Mouse (Mus musculus) CH12F3 (cell line): ENCODE measurements around the gene Tns3.

Experiments used
- in situ Hi-C: fragments of 300-500 bp; cut with MboI; formaldehyde crosslinking; loops from 2 replicates; pipeline ENCODE4 v1.14.3; 2020; ENCODE audit warnings: low sequenced_read_pairs

The Tns3 gene

DNA sequence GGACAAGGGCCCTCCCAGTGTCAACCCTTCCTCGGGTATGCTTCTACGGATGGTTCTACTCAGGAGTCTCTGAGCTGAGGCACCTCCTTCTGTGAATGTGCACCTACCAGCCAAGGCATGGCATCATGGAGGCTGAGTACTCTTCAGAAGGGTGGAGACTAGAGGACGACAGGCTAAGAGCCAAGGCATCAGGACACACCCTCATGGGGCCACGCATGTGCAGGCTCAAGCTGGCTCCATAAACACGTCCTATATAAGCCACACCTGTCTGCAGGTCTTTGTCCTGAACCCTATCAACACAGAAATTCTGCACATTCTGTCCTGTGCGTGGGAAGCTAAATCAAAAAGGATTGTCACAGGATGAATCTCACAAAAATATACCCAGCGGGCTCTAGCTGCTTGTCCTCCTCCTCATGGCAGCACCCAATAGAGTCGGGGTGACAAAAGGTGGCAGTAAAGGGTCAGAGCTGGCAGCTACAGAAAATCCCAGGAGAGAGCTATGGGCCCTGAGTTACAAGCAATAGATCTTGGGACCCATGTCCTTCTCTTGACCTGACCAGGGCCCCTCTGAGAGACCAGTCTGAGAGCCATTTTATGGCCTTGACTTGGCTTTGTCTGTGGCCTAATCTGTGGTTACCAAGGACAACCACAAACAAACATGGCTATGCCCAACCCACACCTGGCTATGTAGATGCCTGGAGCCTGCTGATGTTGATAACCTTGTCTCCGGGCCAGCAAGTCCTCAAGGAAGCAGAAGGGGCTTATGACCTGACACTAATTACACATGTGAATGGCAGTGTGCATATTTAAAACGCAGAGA lies 82.0 kb downstream of the Tns3 start:
- in situ Hi-C loops: no loop called here

DNA sequence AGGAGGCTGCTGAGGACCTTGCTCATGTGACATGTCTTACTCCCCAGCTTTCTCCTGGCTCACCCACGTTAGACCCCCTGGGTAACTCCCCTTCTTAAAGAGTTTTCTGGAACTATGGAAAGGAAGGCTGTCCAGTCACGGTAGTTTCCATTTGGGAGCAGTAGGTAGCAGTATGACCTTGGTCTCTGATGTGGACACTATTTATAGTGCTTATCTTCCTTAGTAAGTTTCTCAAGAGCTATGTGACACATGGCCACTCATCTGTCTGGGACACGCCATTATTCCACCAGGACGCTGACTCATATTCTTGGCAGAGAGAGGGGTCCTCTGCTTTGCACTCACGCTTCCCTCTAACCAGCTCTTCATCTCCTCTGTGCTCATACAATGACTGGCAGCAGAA lies 84.5 kb downstream of the Tns3 start:
- in situ Hi-C loops: no loop called here

DNA sequence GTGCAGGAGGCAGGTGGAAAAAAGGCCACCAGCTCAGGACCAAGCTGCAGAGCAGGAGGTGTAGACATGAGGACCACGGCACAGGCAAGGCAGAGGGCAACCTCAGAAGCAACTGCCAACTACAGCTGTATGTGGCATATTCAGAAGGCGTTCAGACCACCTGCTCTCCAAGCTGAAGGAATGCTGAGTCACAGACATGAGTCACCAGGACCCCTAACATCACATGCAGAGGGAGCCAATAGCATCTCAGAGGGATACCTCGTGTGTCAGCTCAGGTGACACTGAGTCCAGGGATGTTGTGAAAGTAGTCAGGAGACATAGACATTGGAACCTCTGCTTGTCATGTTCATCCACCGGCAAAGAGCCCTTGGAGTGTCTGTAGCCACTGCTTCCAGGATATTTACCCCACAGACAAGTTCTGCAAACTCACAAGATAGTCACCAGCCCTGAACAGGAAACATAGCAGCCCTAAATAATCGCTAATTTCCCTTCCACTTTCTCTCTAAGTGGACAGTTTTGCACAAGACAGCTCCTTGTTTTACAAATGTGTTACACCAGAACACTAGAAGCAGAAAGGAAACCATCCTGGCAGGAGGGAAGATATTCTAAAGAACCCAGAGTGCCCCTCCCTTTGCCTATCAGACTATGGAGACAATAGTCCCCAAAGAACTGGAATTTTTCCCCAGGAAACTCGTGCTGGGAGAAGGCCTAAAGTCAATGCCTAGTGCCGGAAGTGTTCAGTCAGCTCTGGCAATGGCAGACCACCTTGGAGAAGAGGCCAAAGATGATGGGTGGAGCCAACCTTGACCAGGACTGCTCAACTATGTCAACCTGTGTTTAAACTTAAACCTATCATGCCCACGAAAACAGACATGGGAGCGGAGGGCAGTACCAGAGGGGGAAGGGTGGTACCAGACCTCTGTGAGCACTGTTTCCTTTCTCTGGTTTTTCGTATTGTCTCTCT lies 88.8 kb downstream of the Tns3 start:
- in situ Hi-C loops: no loop called here

DNA sequence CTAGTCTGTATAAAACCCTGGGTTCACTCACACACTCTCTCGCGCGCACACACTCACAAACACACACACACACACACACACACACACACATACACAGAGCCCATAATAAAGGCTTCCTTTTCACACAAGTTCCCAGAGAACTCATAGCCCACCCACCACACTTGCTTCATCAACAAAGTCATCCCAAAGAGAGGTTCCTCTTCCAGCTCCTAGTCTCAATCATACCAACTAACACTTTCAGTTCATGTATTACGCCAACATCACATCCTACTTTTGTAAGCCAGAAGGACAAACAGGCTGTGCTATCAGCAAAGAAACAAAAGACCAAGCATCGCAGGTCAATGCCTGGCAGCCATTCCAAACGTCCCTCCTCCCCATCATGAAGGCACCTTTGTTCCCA lies 89.8 kb downstream of the Tns3 start:
- in situ Hi-C loops: no loop called here

DNA sequence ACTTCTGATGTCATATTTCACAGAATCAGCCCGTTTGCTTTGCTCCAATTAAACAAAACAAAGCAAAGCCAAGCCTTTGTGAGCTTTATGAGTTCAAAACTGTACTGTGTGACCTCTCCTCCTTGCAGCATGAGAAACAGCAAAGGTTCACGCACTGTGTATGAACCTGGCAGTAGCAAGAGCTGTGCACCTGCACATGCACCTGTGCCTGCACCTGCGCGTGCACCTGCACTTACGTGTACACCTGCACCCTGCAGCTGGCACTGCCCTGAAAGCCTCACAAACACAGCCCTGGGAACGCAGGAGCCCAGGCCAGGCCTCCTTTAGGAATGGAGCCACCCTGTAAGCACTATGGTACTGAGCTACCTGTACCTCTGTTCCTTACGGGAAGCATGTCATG lies 91.6 kb downstream of the Tns3 start:
- in situ Hi-C loops: no loop called here

DNA sequence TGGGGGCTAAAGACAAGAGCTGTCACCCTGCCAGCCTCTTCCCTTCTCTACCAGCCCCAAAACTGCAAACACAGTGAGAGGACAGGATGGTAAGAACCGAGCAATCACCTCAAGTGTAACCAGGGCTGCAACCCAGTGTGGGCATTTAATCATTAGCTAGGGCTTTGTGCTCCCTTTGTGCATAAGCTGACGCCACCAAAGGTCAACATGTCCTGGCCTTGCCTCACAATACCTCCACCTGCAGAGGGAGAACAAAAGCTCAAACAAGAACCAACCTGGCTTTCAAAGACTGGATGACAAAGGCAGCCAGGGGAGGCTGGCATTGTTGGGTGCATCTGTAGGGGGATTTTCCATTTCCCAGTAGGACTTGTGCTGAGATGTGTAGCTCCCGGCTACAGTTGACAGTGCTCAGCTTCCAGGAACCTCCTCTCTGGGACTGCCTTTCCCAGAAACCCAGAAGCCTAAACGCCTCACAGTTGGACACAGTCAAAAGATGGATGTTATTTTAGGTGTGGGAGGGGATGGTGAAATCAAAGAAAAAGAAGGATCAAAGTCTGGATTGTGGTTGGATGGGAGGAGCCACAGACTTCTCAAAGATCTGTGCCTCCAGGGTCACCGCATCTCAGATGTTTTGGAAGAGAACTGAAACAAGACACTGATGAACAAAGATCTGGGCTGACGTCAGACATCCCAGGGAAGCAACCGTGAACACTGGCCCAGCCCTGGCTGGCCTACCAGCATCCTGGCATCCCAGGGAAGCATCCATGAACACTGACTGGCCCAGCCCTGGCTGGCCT lies 94.9 kb downstream of the Tns3 start:
- in situ Hi-C loops: no loop called here

DNA sequence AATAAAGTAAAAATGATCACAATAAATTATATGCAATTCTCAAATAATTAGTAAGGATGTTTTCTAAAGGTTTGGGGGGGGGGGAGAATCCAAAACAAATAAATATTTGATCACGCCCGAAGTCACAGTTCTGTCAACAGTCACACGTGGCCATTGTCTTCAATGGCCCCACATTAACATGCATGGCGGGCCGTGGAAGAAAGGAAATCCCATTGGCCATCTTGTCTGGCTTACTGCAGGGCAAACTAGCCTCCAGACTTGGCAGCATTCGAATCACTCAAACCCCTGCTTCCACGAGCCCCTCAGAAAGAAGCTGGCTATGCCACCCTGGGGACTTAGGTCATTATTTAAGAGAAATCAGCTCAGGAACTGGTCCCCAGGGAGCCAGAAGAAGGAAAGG lies 95.5 kb downstream of the Tns3 start:
- in situ Hi-C loops: no loop called here

DNA sequence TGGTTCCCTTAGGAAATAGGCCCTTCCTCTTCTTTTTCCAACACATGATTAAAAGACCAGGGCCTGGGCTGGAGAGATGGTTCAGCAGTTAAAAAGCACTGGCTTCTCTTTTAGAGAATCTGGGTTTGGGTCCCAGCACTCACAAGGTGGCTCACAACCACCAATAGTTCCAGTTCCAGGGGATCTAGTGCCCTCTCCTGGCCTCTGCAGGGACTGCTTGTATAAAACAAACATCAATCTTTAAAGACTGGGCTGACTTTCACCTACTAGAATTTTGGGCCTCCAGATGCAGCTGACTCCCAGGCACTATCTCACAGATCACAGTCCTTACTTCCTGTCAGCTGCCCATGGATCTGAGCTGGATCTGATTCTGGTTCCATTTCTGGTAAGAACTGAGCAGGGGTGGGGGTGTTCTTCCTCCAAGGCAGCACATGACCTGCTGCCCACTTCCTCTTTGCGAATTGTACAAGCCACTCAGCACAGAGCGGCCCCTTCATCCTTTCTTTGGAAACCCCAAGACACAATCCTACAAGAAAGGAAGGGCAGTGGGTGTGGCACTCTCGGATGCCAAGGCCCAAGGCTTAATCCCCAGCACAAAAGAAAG lies 98.0 kb downstream of the Tns3 start:
- in situ Hi-C loops: no loop called here

DNA sequence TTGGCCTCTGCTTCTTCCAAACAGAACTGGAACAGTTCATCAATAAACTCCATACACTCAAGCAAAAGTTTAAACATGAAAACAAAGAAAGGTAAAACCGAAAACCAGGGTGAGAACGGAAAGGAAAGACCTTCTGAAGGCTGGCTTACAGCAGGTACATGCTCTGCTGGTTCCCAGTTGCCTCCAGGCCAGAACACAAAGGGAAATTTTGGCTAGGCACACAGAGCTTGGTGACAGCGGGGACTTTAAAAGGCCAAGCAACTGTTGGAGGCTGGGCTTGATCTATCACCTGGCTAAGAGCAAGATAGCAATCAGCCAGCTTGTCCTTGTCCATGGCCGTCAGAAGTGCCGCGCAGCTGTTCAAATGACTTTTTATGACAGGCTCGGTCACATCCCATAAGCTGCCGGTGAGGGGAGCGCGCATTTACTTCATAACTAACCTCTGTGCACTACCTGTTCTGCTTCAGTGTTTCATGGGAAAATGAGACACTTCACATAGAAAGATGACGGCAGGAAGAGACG lies 105.5 kb downstream of the Tns3 start:
- in situ Hi-C loops: no loop called here

DNA sequence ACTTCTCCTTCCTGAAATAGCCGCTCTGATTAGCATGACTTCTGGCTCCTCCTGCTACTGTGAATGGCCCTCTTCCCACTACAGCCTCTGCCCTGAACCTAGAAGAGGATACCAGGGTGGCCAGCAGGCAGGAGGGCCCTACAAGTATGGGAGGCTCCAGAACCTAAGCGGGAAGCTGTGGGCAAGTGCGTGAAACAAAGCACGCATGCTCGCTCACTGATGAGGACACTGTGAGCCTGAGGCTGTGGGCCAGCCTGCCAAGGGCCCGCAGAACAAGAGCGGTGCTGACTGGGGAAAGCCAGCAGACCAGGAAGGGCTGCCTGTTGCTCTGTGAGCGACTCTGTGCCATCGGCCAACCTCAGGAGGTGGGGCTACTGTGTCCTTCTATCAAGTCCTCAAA lies 106.1 kb downstream of the Tns3 start:
- in situ Hi-C loops: no loop called here

DNA sequence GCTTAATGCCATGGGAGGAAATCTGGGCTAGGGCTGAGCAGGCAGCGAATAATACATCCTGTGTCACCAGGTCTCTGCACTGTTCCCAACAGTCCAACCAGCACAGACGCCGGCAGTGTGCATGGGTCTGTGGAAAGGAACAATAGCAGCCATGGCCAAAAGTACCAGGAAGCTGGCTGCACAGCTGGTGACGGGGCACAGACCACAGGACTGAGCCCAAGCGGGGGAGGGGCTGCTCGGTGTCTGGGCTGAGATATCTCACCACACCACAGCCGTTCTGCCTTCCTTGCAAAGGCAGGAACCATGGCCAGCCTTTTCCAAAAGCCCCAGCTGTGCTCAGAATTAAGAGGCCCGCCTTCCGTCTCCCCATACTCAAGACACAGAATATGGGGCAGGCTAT lies 107.3 kb downstream of the Tns3 start:
- in situ Hi-C loops: no loop called here

DNA sequence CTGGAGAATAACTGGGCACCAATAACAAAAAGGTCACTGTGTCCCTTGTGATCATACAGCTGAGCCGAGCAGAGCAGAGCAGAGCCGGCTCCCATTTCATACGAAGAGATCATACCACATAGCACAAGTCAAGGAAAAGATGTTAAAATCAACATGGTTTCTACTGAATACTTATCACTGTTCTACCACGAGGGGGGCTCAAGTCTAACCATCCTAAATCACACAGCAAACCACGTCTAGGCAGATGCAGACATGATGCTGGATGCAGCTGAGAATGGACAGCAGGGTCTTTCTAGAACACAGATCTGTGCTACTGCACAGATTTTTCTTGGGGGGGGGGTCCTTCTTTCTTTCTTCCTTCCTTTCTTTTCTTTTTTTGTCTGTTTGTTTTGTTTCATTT lies 112.6 kb downstream of the Tns3 start:
- in situ Hi-C loops: no loop called here

DNA sequence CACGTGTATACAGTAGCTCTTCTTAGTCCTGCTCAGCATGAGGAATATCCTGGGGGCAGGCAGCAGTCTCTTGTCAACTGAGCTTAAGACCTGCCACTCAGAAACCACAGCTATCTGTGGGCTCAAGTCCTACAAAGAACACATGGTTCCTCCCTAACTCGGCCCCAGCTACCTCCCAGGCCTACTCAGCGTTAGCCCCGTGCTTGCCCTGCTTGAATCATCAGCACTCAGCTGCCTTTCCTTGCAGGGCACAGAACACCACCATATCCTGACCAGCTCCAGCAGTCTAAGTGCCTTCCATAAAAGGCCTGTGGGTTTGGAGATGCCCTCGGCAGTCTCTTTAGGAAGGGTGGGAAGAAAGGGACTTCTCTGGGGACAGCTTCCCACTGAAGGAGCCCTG lies 116.7 kb downstream of the Tns3 start:
- in situ Hi-C loops: no loop called here

DNA sequence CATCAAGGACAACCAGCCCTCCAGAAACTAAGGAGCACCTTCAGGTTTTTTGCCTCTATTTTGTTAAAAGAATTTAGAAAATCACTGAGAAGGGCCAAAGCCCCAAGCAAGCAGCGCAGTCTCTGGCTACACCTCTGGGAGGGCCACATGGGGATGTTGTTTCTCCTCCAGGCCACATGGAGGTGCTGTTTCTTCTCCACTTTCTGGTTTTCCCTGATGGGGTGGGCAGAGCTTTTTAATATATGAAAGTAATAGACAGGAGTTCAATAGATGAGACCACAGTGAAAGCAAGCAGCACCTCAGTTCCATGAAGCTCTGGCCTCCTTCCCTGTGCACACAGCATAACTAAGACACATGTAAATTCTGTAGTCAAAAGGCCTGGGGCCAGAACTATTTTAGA lies 118.5 kb downstream of the Tns3 start:
- in situ Hi-C loops: no loop called here

DNA sequence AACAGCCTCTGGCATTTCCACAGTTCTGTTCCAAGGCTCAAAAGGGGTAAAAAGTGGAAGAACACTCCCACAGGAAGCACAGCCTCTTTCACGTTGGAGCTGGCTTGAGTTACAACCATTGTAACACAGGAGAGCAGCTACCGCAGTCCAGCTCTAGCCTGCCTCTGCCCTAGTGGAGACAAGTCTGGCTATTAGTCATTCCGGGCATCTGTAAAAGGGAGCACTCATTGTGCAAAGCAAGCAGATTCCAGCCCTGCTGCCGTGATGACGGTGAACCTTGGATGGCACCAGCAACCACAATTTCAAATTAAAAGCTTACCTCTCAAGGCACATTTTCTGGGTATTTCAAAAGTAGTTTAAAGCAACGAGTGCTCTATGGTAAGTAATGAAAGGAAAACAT lies 120.0 kb downstream of the Tns3 start:
- in situ Hi-C loops: no loop called here

DNA sequence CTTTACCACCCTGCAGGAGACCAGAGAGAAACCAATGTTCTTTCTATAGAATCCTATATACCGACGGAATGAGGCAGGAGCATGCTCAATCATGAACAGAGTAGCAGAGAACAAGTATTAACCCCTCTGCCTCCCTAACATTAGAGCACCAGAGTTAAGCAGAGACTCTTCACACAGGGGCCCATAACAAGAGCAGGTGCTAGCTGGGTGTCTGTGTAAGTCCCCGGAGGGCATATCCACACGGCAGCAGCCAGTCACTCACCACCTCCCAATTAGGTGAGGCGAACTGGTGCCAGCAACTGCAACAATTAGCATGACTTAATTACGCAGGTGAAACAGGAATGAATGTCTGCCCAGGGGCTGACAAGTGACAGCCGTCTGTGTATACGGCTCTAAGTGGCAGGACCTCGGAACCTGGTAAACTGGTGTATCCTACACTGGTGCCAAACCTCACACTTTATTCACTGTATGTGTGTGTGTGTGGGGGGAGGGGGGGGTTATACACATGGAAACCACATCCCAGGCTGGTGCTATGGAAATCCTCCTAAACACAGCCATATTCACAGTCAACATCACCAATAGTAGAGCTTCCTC lies 123.0 kb downstream of the Tns3 start:
- in situ Hi-C loops: no loop called here

DNA sequence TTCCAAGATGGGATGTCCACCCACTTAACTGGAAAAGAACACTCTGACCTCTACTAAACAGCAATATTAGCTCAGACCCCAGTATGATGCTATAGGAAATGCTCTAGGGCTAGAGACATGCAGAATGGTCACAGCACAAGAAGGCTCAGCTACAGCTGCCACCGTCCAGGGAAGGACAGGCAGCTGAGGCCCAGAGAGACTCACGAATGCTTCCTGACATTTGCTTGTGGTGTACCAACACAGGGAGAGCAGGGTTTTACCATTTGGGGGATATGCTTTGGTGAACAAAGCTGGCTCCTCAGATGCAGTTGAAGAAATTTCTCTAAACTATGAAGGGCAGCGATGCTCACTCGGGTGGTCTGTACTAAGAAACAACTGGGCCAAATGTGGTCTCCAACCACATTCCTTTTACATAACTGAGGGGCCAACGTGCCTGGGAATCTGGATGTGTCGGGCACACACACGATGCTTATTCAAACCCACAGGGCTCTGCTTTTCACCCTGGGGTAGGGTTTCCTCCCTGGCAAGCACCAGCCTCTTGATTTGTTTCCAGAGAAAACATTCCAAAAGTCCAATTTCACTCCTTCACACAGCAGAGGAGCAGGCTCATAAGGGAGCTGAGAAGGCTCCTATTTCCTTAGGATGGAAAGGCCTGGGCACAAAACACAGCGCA lies 124.6 kb downstream of the Tns3 start:
- in situ Hi-C loops: loop anchor here (10.0 kb wide), 2 partner anchors 325 to 595 kb away; no protein-coding TSS in a partner anchor

DNA sequence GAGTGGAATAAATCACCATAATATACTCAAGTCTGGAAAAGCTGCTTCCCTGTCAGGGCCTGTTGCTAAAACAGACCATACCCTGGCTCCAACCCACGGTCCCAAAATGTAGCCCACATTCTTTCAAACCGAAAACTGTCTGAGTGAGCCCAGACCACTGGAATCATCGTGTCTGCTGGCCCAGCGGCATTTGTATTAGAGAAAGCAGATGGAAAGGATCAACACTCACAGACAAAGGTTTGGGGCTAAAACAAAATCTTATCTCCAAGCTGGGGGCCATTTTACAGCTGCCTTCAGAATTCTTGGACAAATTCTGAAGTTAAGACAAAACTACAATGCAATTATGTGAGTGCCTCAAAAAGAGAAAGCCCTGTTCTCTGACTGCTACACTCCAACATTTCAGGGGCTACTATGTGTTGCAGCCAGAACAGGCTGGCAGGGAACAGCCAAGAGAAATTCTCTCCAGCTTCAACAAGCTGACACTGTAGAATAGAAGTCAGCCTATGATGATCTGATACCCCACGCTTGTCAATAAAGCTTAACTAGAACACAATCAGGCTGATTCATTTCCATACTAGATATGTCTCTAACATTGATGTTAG lies 127.2 kb downstream of the Tns3 start:
- in situ Hi-C loops: loop anchor here (10.0 kb wide), 2 partner anchors 328 to 598 kb away; no protein-coding TSS in a partner anchor

DNA sequence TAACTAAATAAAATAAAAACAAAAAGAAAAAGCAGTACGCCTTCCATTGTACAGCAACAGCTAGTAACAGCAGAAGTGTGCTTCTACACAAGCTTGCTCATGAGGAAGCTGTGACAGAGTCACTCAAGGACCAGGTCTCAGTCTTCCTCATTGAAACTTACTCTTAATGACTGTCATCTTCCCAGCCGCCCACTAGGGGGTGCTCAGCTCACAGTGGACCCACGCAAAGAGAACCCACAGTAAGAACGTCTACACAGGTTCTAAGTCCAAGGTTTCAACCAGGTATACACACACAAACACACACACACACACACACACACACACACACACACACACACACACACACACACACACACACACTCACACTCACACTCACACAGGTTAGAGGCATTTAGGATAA lies 129.4 kb downstream of the Tns3 start:
- in situ Hi-C loops: loop anchor here (10.0 kb wide), 2 partner anchors 330 to 600 kb away; no protein-coding TSS in a partner anchor
